Mouse (Mus musculus): ENCODE data around the gene Adprm. TPM values are rescaled to one million over a fixed set of nuclear protein-coding genes. Genes with fewer than 3 reads are reported as not detected.
"Not testable (repeated sequence)": the region's sequence is repeated elsewhere in the genome, so short reads cannot be mapped to it uniquely, and the experiment has no call there.

Adprm gene
- polyA plus RNA-seq, 1 experiment from 2014 or later, result 31.3 TPM

DNA sequence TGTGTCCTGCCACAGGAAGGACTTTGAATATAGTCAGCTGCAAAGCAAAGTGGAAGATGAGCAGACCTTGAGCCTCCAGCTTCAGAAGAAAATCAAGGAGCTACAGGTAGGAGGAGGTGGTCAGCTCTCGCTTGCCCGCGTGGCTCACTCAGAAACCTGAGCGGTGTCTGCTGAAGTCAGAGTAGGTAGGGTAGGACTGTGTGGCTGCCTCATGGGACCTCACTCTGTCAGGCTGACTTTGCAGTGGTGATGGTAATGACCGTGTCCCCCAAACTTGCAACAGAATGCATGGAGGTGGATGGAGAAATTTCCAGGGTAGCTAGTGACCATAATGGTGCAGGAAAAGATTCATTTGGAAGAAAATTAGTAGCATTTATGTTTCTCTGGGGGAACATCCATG is 41.3 kb upstream of the Adprm start:
- H3K4me2 ChIP-seq, result no peak overlapping the region
- ATAC-seq (ENCODE audit: insufficient read depth), result no peak
- no peak for TF ChIP-seq CTCF (IDR thresholded peaks at IDR 0.05; ENCODE audit: low read depth)
- no peak overlapping the region for H3K4me3 ChIP-seq (ENCODE audit: low read depth, low read length)
- H3K27me3 ChIP-seq (ENCODE audit: insufficient read depth, low read length), result no peaks in the 10 kb centered on the region; the same call in 1 of the 2 replicates
- no peaks in the 10 kb centered on the region for H3K36me3 ChIP-seq (ENCODE audit: insufficient read depth)
- H3K4me1 ChIP-seq (ENCODE audit: insufficient read depth), result no peaks in the 10 kb centered on the region
- H3K9me3 ChIP-seq (ENCODE audit: low read depth, low read length), result no peaks in the 10 kb centered on the region
- 94% methylated on average over 5 of the region's 5 CpGs for WGBS
- no peak for DNase-seq
- no peak overlapping the region for H3K9ac ChIP-seq
- no peak overlapping the region for H3K27ac ChIP-seq (ENCODE audit: low read depth)

GRCm38 (mm10) chr11:67093201-67093600 is 40.8 kb upstream of the Adprm start:
- Histone ChIP-seq H3K4me2 (no peak overlapping the region), H3K27ac (ENCODE audit: low read depth) (no peak overlapping the region), H3K4me1 (ENCODE audit: insufficient read depth) (no peaks in the 10 kb centered on the region), H3K27me3 (ENCODE audit: insufficient read depth, low read length) (no peaks in the 10 kb centered on the region; the same call in 1 of the 2 replicates), H3K9me3 (ENCODE audit: low read depth, low read length) (no peaks in the 10 kb centered on the region), H3K9ac (no peak overlapping the region), H3K36me3 (ENCODE audit: insufficient read depth) (no peaks in the 10 kb centered on the region), H3K4me3 (ENCODE audit: low read depth, low read length) (no peak overlapping the region)
- DNase-seq (no peak), ATAC-seq (ENCODE audit: insufficient read depth) (no peak)
- WGBS, result 66% methylated on average over 9 of the region's 9 CpGs
- no peak for TF ChIP-seq CTCF (IDR thresholded peaks at IDR 0.05; ENCODE audit: low read depth)

DNA sequence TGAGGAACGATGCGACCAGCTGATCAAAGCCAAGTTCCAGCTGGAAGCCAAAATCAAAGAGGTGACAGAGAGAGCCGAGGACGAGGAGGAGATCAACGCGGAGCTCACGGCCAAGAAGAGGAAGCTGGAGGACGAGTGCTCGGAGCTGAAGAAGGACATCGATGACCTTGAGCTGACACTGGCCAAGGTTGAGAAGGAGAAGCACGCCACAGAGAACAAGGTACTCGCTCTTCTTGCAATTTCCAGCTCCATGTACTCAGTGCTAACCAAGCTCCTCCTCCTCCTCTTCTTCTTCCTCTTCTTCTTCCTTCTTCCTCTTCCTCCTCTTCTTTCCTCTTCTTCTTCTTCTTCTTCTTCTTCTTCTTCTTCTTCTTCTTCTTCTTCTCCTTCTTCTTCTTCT is 40.0 kb upstream of the Adprm start:
- H3K9me3 ChIP-seq (ENCODE audit: low read depth, low read length); H3K4me3 ChIP-seq (ENCODE audit: low read depth, low read length); DNase-seq; H3K4me1 ChIP-seq (ENCODE audit: insufficient read depth); H3K9ac ChIP-seq; H3K27ac ChIP-seq (ENCODE audit: low read depth); H3K36me3 ChIP-seq (ENCODE audit: insufficient read depth); H3K4me2 ChIP-seq; H3K27me3 ChIP-seq (ENCODE audit: insufficient read depth, low read length); ATAC-seq (ENCODE audit: insufficient read depth): not testable (repeated sequence)
- WGBS, result 80% methylated on average over 12 of the region's 12 CpGs

- Histone ChIP-seq H3K9me3 (ENCODE audit: low read depth, low read length) (no peaks in the 10 kb centered on the region), H3K27me3 (ENCODE audit: insufficient read depth, low read length) (peaks cover 15% of the 10 kb centered on the region; the same call in 1 of the 2 replicates), H3K36me3 (ENCODE audit: insufficient read depth) (no peaks in the 10 kb centered on the region), H3K4me3 (ENCODE audit: low read depth, low read length) (no peak overlapping the region), H3K27ac (ENCODE audit: low read depth) (no peak overlapping the region), H3K4me1 (ENCODE audit: insufficient read depth) (no peaks in the 10 kb centered on the region), H3K4me2 (no peak overlapping the region), H3K9ac (no peak overlapping the region)
- DNase-seq (no peak), ATAC-seq (ENCODE audit: insufficient read depth) (no peak)
- TF ChIP-seq CTCF (IDR thresholded peaks at IDR 0.05; ENCODE audit: low read depth), result no peak
- 72% methylated on average over 12 of the region's 12 CpGs for WGBS
These were observed 34.8 kb upstream of the Adprm start for GRCm38 (mm10) chr11:67087225-67087624.

DNA sequence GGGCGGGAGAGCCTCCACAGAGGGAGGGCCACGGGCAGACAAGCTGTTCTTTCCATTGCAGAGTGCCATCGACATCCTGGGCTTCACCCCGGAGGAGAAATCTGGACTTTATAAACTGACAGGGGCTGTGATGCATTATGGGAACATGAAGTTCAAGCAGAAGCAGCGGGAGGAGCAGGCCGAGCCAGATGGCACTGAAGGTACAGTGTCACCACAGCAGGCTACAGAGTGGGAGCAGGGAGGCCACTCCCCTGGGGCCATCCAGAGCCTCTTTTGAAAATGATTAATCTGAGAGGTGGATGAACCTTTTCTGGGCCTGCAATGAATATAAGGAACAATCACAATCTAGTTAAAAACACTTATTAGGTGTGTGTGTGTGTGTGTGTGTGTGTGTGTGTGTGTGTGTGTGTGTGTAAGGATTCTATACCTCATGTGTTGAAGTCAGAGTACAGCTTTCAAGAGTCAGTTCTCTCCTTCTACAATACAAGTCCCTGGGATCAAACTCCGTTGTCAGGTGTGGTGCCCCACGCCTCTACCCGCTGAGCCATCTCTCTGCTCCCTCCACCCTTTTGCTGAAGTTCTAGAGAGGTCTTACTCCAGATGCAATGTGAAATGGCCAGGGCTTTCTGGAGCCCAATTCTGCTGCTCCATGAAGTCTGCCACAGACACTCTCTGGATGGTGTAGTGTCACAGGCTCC is 34.2 kb upstream of the Adprm start:
- Histone ChIP-seq H3K27me3 (ENCODE audit: insufficient read depth, low read length) (peaks cover 15% of the 10 kb centered on the region; the same call in 1 of the 2 replicates), H3K9ac (no peak overlapping the region), H3K4me1 (ENCODE audit: insufficient read depth) (no peaks in the 10 kb centered on the region), H3K4me3 (ENCODE audit: low read depth, low read length) (no peak overlapping the region), H3K9me3 (ENCODE audit: low read depth, low read length) (no peaks in the 10 kb centered on the region), H3K36me3 (ENCODE audit: insufficient read depth) (no peaks in the 10 kb centered on the region), H3K4me2 (no peak overlapping the region), H3K27ac (ENCODE audit: low read depth) (no peak overlapping the region)
- WGBS, result 49% methylated on average over 9 of the region's 9 CpGs
- no peak for ATAC-seq (ENCODE audit: insufficient read depth)
- DNase-seq, result no peak
- no peak for TF ChIP-seq CTCF (IDR thresholded peaks at IDR 0.05; ENCODE audit: low read depth)

DNA sequence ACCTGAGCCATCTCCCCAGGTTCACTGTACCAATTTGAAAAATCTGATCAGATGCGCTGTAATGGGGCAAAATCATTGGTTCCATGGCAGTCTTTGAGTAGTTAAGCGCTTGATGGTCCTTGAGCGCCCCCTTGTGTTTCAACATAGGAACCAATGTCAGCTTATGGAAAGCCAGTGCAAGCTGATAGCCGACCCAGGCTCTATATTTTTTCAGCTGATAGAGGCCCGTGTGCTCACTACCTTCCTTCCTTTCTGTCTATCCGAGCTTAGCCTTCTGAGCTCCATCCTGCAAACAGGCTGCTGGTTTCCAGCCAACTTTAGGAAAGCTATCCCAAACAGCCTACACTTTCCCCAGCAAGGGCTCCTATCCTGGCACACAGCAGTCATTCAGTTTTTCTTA is 33.1 kb upstream of the Adprm start:
- 5% methylated on average over 6 of the region's 6 CpGs for WGBS
- Histone ChIP-seq H3K4me2 (no peak overlapping the region), H3K27me3 (ENCODE audit: insufficient read depth, low read length) (peaks cover 15% of the 10 kb centered on the region; the same call in 1 of the 2 replicates), H3K4me3 (ENCODE audit: low read depth, low read length) (no peak overlapping the region), H3K4me1 (ENCODE audit: insufficient read depth) (no peaks in the 10 kb centered on the region), H3K9me3 (ENCODE audit: low read depth, low read length) (no peaks in the 10 kb centered on the region), H3K27ac (ENCODE audit: low read depth) (no peak overlapping the region), H3K9ac (no peak overlapping the region), H3K36me3 (ENCODE audit: insufficient read depth) (no peaks in the 10 kb centered on the region)
- DNase-seq, result peak; percentile 90
- TF ChIP-seq CTCF (IDR thresholded peaks at IDR 0.05; ENCODE audit: low read depth), result peak; percentile 86
- no peak for ATAC-seq (ENCODE audit: insufficient read depth)

DNA sequence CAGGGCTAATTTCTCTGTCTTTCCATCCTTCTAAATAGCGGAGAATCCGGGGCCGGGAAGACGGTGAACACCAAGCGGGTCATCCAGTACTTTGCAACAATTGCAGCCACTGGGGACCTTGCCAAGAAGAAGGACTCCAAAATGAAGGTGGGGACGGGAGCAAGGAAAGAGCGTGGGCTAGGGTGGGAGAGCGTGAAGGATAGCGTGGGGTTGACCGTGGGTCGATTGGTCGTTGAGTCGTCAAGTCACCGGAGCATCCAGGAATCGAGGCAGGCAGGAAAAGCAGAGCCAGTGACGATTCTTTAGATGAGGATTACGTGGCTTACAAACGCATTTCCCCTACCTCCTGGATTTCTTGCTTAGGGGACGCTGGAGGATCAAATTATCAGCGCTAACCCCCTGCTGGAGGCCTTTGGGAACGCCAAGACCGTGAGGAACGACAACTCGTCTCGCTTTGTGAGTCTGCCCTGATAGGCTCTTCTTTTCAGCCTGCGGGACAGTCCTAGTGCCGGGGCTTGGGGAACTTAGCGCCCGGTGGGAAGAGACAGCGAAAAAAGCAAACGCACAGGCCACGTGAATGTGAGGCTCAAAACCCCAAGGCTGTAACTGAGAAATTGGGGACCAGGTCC is 31.4 kb upstream of the Adprm start:
- WGBS, result 39% methylated on average over 32 of the region's 32 CpGs
- Histone ChIP-seq H3K9me3 (ENCODE audit: low read depth, low read length) (no peaks in the 10 kb centered on the region), H3K27ac (ENCODE audit: low read depth) (no peak overlapping the region), H3K4me2 (no peak overlapping the region), H3K4me3 (ENCODE audit: low read depth, low read length) (no peak overlapping the region), H3K36me3 (ENCODE audit: insufficient read depth) (no peaks in the 10 kb centered on the region), H3K9ac (no peak overlapping the region), H3K4me1 (ENCODE audit: insufficient read depth) (no peaks in the 10 kb centered on the region), H3K27me3 (ENCODE audit: insufficient read depth, low read length) (peaks cover 15% of the 10 kb centered on the region; the same call in 1 of the 2 replicates)
- no peak for ATAC-seq (ENCODE audit: insufficient read depth)
- DNase-seq, result peak; percentile 18
- peak; percentile 19 for TF ChIP-seq CTCF (IDR thresholded peaks at IDR 0.05; ENCODE audit: low read depth)
